Mouse (Mus musculus) limb, embryonic 14.5 days (tissue): ENCODE data around the gene Dhx16. TPM values are rescaled to one million over a fixed set of nuclear protein-coding genes. Genes with fewer than 3 reads are reported as not detected.
"Not testable (repeated sequence)": the region's sequence is repeated elsewhere in the genome, so short reads cannot be mapped to it uniquely, and the experiment has no call there.

Source experiments
- ATAC-seq: fragments of 200-750 bp; cut with Nextera tagmentation; 2 replicates; pipeline ENCODE4 v1.8.0; 2017; ENCODE audit warnings: low read depth, moderate number of reproducible peaks, moderate TSS enrichment; ENCODE audit not compliant: low FRiP score
- DNase-seq: peaks from one replicate; pipeline ENCODE4 v3.0.0-alpha.2; 2015; ENCODE audit warnings: low spot score
- H3K27ac ChIP-seq: fragments of 300-500 bp; sonication (generic); replicated peaks from 2 replicates; pipeline ENCODE4 v1.5.1; 2014; ENCODE audit warnings: low read depth, mild to moderate bottlenecking, low read length, moderate library complexity, mixed read lengths
- H3K27me3 ChIP-seq: fragments of 300-500 bp; sonication (generic); 2 replicates; pipeline ENCODE4 v1.6.1; 2014; ENCODE audit warnings: low read length, mixed read lengths; ENCODE audit not compliant: control insufficient read depth, insufficient read depth
- H3K36me3 ChIP-seq: fragments of 300-500 bp; sonication (generic); 2 replicates; pipeline ENCODE4 v1.6.1; 2014; ENCODE audit warnings: mild to moderate bottlenecking, low read length, moderate library complexity, mixed read lengths; ENCODE audit not compliant: control insufficient read depth, insufficient read depth
- H3K4me1 ChIP-seq: fragments of 300-500 bp; sonication (generic); 2 replicates; pipeline ENCODE4 v1.6.1; 2014; ENCODE audit warnings: antibody characterized with exemption, low read length, mixed read lengths; ENCODE audit not compliant: control insufficient read depth, insufficient read depth
- H3K4me2 ChIP-seq: fragments of 300-500 bp; sonication (generic); replicated peaks from 2 replicates; pipeline ENCODE4 v1.6.1; 2014; ENCODE audit warnings: low read depth, mild to moderate bottlenecking, low read length, moderate library complexity; ENCODE audit not compliant: severe bottlenecking
- H3K4me3 ChIP-seq: fragments of 300-500 bp; sonication (generic); replicated peaks from 2 replicates; pipeline ENCODE4 v1.5.1; 2014; ENCODE audit warnings: low read length
- H3K9ac ChIP-seq: fragments of 300-500 bp; sonication (generic); 2 replicates; pipeline ENCODE4 v1.6.1; 2014; ENCODE audit warnings: mild to moderate bottlenecking, low read depth, low read length, moderate library complexity; ENCODE audit not compliant: severe bottlenecking
- H3K9me3 ChIP-seq: fragments of 300-500 bp; sonication (generic); 2 replicates; pipeline ENCODE4 v1.6.1; 2016; ENCODE audit warnings: low read length; ENCODE audit not compliant: control insufficient read depth
- POLR2A ChIP-seq: fragments of 200-500 bp; IDR thresholded peaks from 2 replicates; pipeline ENCODE4 v1.8.0; 2012; ENCODE audit warnings: inconsistent platforms, mild to moderate bottlenecking, moderate library complexity, borderline replicate concordance; ENCODE audit not compliant: insufficient read depth, insufficient read length; ENCODE audit errors: extremely low read depth
- WGBS: fragments of 180-500 bp; shearing (Covaris S2); extraction: QIAGEN DNeasy Blood & Tissue Kit; methylation state at CpG from one replicate; pipeline ENCODE4 v1.1.7; 2014; 5-methylcytosine and 5-hydroxymethylcytosine counted together
- polyA plus RNA-seq, 2 experiments: library from polyadenylated mRNA; depleted of rRNA in 1 of 2; stranded (reverse) in 1 of 2; unstranded in 1 of 2; fragments of >200 nt; fragmentation: Nextera tagmentation in 1 of 2; extraction: Ambion mirVana in 1 of 2; gene quantifications; 2 replicates each; pipeline versions ENCODE4 v1.2.1 to v1.2.3; 2012 to 2014

The Dhx16 gene
- polyA plus RNA-seq, 2 experiments: 40.0 to 78.6 TPM

GRCm38 (mm10) chr17:35927471-35927870 lies 47.9 kb downstream of the Dhx16 start:
- Histone ChIP-seq H3K27me3 (no peaks in the 10 kb centered on the region), H3K4me3 (no peak overlapping the region), H3K4me2 (no peak overlapping the region), H3K4me1 (no peaks in the 10 kb centered on the region), H3K9me3 (no peaks in the 10 kb centered on the region), H3K36me3 (peaks cover 78% of the 10 kb centered on the region), H3K9ac (no peak overlapping the region), H3K27ac (no peak overlapping the region)
- TF ChIP-seq POLR2A: no peak
- no peak for ATAC-seq
- whole genome bisulfite sequencing: 86% methylated on average over 1 of the region's 1 CpGs
- no peak for DNase-seq

DNA sequence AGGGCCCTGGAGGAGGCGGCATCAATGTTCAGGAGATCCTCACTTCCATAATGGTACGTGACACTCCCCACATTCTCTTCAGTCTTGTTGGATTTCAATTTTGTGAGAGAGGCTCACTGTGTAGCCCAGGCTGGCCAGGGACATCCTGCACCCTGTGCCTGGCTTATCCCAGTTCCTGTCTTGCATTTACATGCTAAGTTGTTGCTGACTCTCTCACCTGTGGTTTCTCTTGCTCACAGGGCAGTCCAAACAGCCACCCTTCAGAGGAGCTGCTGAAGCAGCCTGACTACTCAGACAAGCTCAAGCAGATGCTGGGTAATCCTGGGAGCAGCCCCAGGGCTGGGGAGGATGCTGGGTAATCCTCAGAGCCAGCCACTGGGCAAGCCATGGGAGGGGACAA lies 49.9 kb downstream of the Dhx16 start:
- TF ChIP-seq POLR2A: no peak
- no peaks in the 10 kb centered on the region for H3K4me1 ChIP-seq
- H3K36me3 ChIP-seq: peaks cover 60% of the 10 kb centered on the region
- H3K9ac ChIP-seq: no peak overlapping the region
- ATAC-seq (no peak), DNase-seq (no peak)
- no peaks in the 10 kb centered on the region for H3K9me3 ChIP-seq
- no peak overlapping the region for H3K27ac ChIP-seq
- H3K27me3 ChIP-seq: no peaks in the 10 kb centered on the region
- WGBS: 94% methylated on average over 2 of the region's 2 CpGs
- no peak overlapping the region for H3K4me2 ChIP-seq
- H3K4me3 ChIP-seq: no peak overlapping the region

DNA sequence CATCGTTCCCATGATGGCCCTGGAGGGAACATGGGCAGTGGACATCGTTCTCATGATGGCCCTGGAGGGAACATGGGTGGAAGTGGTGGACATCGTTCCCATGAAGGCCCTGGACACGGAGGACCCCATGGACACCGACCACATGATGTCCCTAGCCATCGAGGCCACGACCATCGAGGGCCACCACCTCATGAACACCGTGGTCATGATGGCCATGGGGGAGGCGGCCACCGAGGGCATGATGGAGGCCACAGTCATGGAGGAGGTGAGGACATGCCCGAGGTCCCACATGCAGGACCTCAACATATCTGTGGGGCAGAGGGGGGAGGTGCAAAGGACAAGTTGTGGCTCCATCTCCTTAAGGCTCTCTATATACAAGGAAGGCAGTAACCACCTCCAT lies 51.0 kb downstream of the Dhx16 start:
- Histone ChIP-seq H3K4me1 (no peaks in the 10 kb centered on the region), H3K27ac (no peak overlapping the region), H3K9ac (no peak overlapping the region), H3K4me2 (no peak overlapping the region), H3K4me3 (no peak overlapping the region), H3K9me3 (no peaks in the 10 kb centered on the region), H3K36me3 (peaks cover 49% of the 10 kb centered on the region), H3K27me3 (no peaks in the 10 kb centered on the region)
- ATAC-seq (no peak), DNase-seq (no peak)
- 93% methylated on average over 12 of the region's 12 CpGs for WGBS
- no peak for TF ChIP-seq POLR2A

DNA sequence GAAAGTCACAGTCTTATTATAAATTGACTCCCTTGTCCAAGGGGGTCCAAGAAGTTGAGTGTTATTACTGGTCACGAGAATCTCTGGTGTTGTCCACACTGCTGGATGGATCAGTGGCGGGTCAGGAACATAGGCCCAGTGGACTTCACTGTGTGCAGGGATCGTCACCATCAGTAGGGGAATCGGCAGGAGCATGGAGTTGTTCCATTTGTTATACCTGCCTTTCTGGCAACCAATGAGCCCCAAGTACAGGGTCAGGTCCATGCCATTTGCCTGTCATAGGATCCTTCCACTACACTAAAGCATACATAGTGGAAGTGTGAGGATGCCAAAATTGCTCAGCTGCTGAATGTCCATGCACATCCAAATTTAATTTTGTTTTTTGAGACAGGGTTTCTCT lies 53.0 kb downstream of the Dhx16 start:
- no peak overlapping the region for H3K4me3 ChIP-seq
- H3K27me3 ChIP-seq: no peaks in the 10 kb centered on the region
- ATAC-seq: no peak
- no peaks in the 10 kb centered on the region for H3K4me1 ChIP-seq
- H3K9ac ChIP-seq: no peak overlapping the region
- H3K9me3 ChIP-seq: no peaks in the 10 kb centered on the region
- H3K36me3 ChIP-seq: peaks cover 34% of the 10 kb centered on the region
- WGBS: 89% methylated on average over 4 of the region's 4 CpGs
- H3K4me2 ChIP-seq: no peak overlapping the region
- H3K27ac ChIP-seq: no peak overlapping the region
- no peak for DNase-seq
- no peak for TF ChIP-seq POLR2A

GRCm38 (mm10) chr17:35935763-35936162 lies 56.1 kb downstream of the Dhx16 start:
- DNase-seq, ATAC-seq: not testable (repeated sequence)

DNA sequence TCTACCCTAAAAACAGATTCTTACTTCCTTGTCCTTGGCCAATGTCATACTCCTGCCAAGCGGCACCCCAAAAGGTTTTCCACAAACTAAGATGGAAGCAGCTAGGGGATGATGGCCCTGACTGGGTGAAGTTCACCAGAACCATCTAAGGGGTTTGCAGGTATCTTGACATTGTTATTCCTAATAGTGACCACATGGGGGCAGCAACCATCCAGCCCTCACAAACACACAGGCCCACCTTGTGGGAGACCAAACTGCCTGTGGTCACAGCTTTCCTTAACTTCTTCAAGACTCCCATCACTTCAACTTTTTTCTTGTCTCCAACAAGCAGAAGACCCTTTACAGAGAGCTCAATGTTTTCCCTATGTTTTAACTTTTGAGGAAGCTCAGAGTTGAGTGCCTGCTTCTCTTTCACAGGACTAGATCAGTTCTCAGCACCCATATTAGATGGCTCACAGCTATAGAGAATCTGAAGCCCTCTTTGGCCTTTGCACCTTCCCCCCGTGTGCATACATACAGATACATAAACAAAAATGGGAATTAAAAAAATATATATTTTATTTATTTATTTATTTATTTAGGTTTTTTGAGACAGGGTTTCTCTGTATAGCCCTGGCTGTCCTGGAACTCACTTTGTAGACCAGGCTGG lies 58.2 kb downstream of the Dhx16 start:
- 46% methylated on average over 2 of the region's 2 CpGs for WGBS
- H3K27me3 ChIP-seq: no peaks in the 10 kb centered on the region

More at GRCm38 (mm10) chr17:35935763-35936162, 56.1 kb downstream of the Dhx16 start:
- H3K36me3 ChIP-seq, H3K27ac ChIP-seq, H3K27me3 ChIP-seq, H3K9ac ChIP-seq, H3K4me3 ChIP-seq, H3K4me2 ChIP-seq, H3K9me3 ChIP-seq, H3K4me1 ChIP-seq: not testable (repeated sequence)
- WGBS: 84% methylated on average over 14 of the region's 14 CpGs

More for the DNA sequence above, 58.2 kb downstream of the Dhx16 start:
- no peaks in the 10 kb centered on the region for H3K4me1 ChIP-seq
- no peaks in the 10 kb centered on the region for H3K36me3 ChIP-seq
- H3K4me3 ChIP-seq: no peak overlapping the region
- TF ChIP-seq POLR2A: no peak
- H3K27ac ChIP-seq: no peak overlapping the region
- H3K4me2 ChIP-seq: no peak overlapping the region
- H3K9me3 ChIP-seq: no peaks in the 10 kb centered on the region
- DNase-seq (peak; percentile 65), ATAC-seq (peak; percentile 81; the same call in 1 of the 2 replicates)
- H3K9ac ChIP-seq: no peak overlapping the region
